Mouse (Mus musculus) layer of hippocampus, postnatal 10 days (tissue): ENCODE measurements around the gene Rbmy. TPM values are rescaled to one million over a fixed set of nuclear protein-coding genes. Genes with fewer than 3 reads are reported as not detected.
"Not testable (repeated sequence)": the region's sequence is repeated elsewhere in the genome, so short reads cannot be mapped to it uniquely, and the experiment has no call there.

Experiments
- DNase-seq, 2 experiments: peaks; one replicate each; pipeline ENCODE4 v3.0.0; 2021; ENCODE audit warnings: low spot score in 2 of 2
- long read RNA-seq: library from polyadenylated mRNA; stranded (forward); transcript quantifications from one replicate; pipeline ENCODE4 v2.0.0, GENCODE M21; 2023
- total RNA-seq, 2 experiments: library from RNA; stranded (reverse); gene quantifications; 2 replicates each; pipeline ENCODE4 v1.2.3; 2021

Rbmy gene
- total RNA-seq, result not detected
- long read RNA-seq, result 0 reads

DNA sequence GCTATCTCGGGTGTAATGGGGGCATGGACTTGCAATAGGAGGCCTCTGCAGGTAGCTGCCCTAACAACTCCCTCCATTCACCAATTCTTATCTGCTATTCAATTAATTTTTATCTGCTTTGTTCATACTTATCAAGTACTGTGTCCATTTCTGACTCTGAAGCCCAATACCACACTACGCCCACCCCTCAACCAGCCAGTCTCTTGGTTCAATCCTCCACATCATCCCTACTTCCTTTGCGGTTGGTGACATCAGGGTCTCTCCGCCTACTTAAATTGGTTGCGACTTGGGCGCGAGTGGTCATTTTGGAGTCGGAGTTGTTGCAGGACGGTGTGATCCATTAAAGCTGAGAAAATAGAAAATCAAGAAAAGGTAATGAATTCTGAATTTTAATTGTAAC lies at the start of gene Rbmy, which contains the start of gene Gm10256:
Gene Rbmy, plus strand, starts transcription at position 301 of the 400 bp plus-strand sequence.
Gene Gm10256, plus strand, starts transcription at position 320 of the 400 bp plus-strand sequence.
- not testable (repeated sequence) for DNase-seq

DNA sequence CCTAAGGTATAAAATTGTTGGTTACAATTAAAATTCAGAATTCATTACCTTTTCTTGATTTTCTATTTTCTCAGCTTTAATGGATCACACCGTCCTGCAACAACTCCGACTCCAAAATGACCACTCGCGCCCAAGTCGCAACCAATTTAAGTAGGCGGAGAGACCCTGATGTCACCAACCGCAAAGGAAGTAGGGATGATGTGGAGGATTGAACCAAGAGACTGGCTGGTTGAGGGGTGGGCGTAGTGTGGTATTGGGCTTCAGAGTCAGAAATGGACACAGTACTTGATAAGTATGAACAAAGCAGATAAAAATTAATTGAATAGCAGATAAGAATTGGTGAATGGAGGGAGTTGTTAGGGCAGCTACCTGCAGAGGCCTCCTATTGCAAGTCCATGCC lies 34.4 kb upstream of the Rbmy start, which contains the start of gene Gm4064:
Gene Gm4064, minus strand, starts transcription at position 101 of the 400 bp plus-strand sequence.
- DNase-seq, result not testable (repeated sequence)

Other genes starting within 250 kb of the Rbmy start
- not detected for gene H2al2c, start 231.6 kb upstream of the Rbmy start, total RNA-seq
- gene Sry, start 167.0 kb upstream of the Rbmy start, total RNA-seq, result not detected
- not detected for gene H2al2b, start 110.0 kb upstream of the Rbmy start, total RNA-seq
- gene Gm4064, start 34.5 kb upstream of the Rbmy start, total RNA-seq, result not detected
- not detected for gene Gm10256, start within 50 bp of the Rbmy start, total RNA-seq
- not detected for gene Gm10352, start 70.3 kb downstream of the Rbmy start, total RNA-seq
- not detected for gene Gm29289, start 101.9 kb downstream of the Rbmy start, total RNA-seq